Mouse (Mus musculus): Measurements from ENCODE around the gene Kank1.

DNA sequence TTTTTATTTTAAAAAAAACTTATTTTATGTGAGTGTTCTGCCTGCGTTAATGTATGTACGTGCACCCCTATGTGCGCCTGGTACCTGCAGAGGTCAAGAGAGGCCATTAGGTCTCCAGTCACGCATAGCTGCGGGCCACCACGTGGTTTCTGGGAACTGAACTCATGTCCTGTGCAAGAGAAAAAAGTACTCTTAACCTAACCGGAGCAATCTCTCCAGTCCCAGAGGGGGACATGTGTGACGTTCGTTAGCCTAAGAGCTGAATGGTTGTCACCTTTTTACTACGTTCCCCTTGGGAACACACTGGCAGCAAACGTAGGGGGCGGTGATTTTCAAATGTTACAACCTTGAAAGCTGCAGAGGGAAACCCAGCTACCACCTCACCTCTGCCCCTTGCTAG, 29.8 kb upstream of the Kank1 start:
- no peak for TF ChIP-seq CTCF (IDR thresholded peaks at IDR 0.05; ENCODE audit: low read depth)
- TF ChIP-seq EP300 (IDR thresholded peaks at IDR 0.05; ENCODE audit: low read depth), result no peak

Measured in heart, postnatal 0 days (tissue).